Mouse (Mus musculus) erythroblast, embryonic 14.5 days (primary cell): ENCODE data around the gene Aarsd1.

Experiments
- GATA1 ChIP-seq: IDR thresholded peaks from 2 replicates; pipeline ENCODE4 v1.6.1; 2012; ENCODE audit warnings: low read length, inconsistent platforms, mixed read lengths
- TAL1 ChIP-seq: IDR thresholded peaks from 3 replicates; pipeline ENCODE4 v1.6.1; 2012; ENCODE audit warnings: low read length, inconsistent platforms, mixed read lengths

DNA sequence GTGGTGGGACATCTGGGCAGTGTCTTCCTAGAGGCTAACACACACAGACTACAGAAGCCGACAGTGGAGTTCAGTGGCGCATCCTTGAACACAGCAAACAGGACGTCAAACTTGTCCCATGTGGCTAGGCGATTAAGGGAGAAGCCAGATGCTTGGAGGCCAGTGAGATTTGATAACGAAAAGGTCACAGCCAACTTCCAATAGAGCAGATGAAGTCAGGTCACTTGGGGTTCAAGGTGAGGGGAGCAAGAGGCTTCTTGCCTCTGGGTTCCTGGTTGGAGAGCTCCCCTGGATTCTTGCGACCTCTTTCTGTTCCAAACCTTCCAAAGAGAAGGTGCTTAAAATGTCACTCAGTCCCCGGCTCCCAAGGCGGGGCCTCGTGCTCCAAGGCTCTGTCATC is 57.6 kb downstream of the Aarsd1 start:
- no peak for TF ChIP-seq GATA1
- TF ChIP-seq TAL1: no peak
